Mouse (Mus musculus): ENCODE measurements at regions not wholly inside any gene's neighbourhood (a gene's known extent, or its start where the extent isn't known, plus 50 kb on each side); places are given as distances from the start of the nearest gene placed in this dataset.
A peak's percentile ranks its signal among the peaks of the same experiment; 100 is the strongest.

GRCm38 (mm10) chr9:41580067-41580466 lies 418.6 kb upstream of the Ubash3b start:
- H3K27me3 ChIP-seq, result no peaks in the 10 kb centered on the region
- peaks cover 31% of the 10 kb centered on the region for H3K4me1 ChIP-seq
- H3K4me2 ChIP-seq (replicated peaks), result peak overlapping the region; percentile 53
- H3K9ac ChIP-seq, result peak overlapping the region; percentile 83
- no peaks in the 10 kb centered on the region for H3K36me3 ChIP-seq
- H3K27ac ChIP-seq (replicated peaks), result peak overlapping the region; percentile 98
- WGBS, result 0% methylated on average over 4 of the region's 4 CpGs
- ATAC-seq (ENCODE audit: insufficient number of reproducible peaks, low FRiP score, low TSS enrichment, low read depth), result no peak
- peak overlapping the region; percentile 56 for H3K4me3 ChIP-seq (replicated peaks)
- H3K9me3 ChIP-seq (replicated peaks), result no peaks in the 10 kb centered on the region

DNA sequence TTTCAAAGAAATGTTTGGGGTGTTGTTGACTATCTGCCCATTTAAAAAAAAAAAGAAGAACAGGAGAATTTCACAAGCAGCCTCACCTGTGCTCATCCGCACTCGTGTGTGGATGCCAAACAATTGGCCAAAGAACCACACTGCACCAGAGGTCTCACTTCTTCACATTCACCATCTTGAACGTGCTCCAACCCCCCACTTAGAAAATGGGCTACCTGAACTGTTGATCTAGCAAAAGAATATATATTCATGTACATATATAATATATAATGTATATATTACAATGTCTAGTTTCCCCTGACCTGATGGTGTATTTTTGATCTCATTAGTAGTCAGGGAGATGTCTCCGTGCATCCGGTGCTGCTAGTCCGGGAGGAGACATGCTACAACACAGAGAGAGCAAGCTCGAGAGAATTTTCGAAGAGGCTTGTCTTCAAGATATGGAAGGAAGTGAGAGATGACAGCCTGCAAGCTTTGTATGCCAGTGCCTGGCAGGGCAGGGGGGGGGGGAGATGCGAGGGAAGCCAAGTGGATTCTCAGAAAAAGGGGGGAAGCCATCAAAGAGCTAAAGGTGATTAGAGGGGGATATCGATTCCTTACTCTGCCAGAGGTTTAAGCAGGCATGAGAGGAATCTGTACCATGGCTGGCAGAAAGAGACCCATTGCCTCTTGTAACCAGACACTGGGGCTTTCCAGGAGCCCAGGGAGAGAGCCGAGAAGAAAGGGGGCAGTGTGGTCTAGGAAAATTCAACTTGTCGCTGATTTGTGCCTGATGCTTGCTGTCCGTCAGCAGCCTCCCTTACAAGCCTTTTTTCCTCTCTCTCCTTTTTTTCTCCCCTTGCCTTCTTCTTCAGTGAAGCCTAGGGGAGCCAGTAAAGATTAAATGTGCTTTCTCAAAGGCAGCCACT lies 417.9 kb upstream of the Ubash3b start:
- no peaks in the 10 kb centered on the region for H3K9me3 ChIP-seq (replicated peaks)
- H3K27me3 ChIP-seq, result no peaks in the 10 kb centered on the region
- H3K4me3 ChIP-seq (replicated peaks), result peak overlapping the region; percentile 56
- no peaks in the 10 kb centered on the region for H3K36me3 ChIP-seq
- peaks cover 31% of the 10 kb centered on the region for H3K4me1 ChIP-seq
- 11% methylated on average over 13 of the region's 13 CpGs for WGBS
- H3K27ac ChIP-seq (replicated peaks), result peak overlapping the region; percentile 98
- peak overlapping the region; percentile 83 for H3K9ac ChIP-seq
- ATAC-seq (ENCODE audit: insufficient number of reproducible peaks, low FRiP score, low TSS enrichment, low read depth), result peak; percentile 63; the same call in 1 of the 2 replicates
- H3K4me2 ChIP-seq (replicated peaks), result peak overlapping the region; percentile 53

DNA sequence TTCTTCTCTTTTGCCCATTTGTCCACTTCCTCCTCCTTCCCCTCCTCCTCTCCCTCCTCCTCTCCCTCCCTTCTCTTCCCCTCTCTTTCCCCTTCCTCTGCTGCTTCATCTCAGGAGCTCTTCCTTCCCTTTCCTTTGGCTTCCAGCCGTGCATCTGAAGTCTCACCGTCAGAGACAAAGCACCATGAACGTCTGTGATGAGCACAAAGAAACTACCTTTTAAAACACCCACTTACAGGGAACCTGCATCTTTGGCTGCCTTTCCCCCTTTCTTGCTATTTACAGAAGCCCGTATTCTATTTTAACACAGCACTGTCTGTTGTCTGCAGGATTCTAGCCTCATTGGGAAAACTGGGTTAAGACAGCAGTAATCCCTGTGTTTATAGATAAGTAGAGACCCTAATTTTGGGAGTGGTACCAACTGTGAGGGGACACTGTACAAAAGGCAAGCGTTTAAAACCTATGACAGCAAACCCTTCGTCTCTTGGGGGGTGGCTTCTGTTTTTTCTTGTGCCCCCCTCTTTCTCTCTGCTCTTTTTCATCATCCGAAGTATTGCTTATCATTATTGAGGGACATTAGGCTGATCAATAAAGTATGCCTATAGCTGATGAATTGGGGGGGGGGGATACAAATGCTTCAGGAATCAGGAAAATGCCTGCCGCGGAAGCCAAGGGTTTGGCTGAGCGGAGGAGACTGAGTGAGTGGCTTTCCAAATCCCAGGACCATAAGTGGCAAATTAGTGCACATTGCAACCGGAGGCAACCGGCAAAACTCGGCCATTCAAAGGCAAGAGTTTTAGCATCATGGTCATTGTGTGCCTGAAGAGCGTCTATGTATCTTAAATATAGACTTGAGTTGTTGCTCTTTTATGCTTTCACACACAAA lies 417.0 kb upstream of the Ubash3b start:
- 0 out of 2 replicates have a peak overlapping the region, but pooled peaks have one; percentile 56 for H3K4me3 ChIP-seq (replicated peaks)
- H3K9me3 ChIP-seq (replicated peaks), result no peaks in the 10 kb centered on the region
- H3K27me3 ChIP-seq, result no peaks in the 10 kb centered on the region
- no peak overlapping the region for H3K9ac ChIP-seq
- H3K27ac ChIP-seq (replicated peaks), result peak overlapping the region; percentile 98
- no peaks in the 10 kb centered on the region for H3K36me3 ChIP-seq
- 47% methylated on average over 14 of the region's 14 CpGs for WGBS
- no peak for ATAC-seq (ENCODE audit: insufficient number of reproducible peaks, low FRiP score, low TSS enrichment, low read depth)
- H3K4me2 ChIP-seq (replicated peaks), result peak overlapping the region; percentile 53; the same call in 1 of the 2 replicates
- peaks cover 31% of the 10 kb centered on the region for H3K4me1 ChIP-seq

GRCm38 (mm10) chr9:41577760-41578159 lies 416.3 kb upstream of the Ubash3b start:
- WGBS, result 42% methylated on average over 1 of the region's 1 CpGs
- H3K9ac ChIP-seq, result no peak overlapping the region
- no peak overlapping the region for H3K4me3 ChIP-seq (replicated peaks)
- peaks cover 31% of the 10 kb centered on the region for H3K4me1 ChIP-seq
- H3K27me3 ChIP-seq, result no peaks in the 10 kb centered on the region
- no peak overlapping the region for H3K4me2 ChIP-seq (replicated peaks)
- no peak overlapping the region for H3K27ac ChIP-seq (replicated peaks)
- no peaks in the 10 kb centered on the region for H3K9me3 ChIP-seq (replicated peaks)
- ATAC-seq (ENCODE audit: insufficient number of reproducible peaks, low FRiP score, low TSS enrichment, low read depth), result no peak
- no peaks in the 10 kb centered on the region for H3K36me3 ChIP-seq

- Histone ChIP-seq H3K4me1 (peaks cover 31% of the 10 kb centered on the region), H3K27me3 (no peaks in the 10 kb centered on the region), H3K4me3 (replicated peaks) (no peak overlapping the region), H3K4me2 (replicated peaks) (no peak overlapping the region), H3K9me3 (replicated peaks) (no peaks in the 10 kb centered on the region), H3K9ac (no peak overlapping the region), H3K27ac (replicated peaks) (0 out of 2 replicates have a peak overlapping the region, but pooled peaks have one; percentile 22), H3K36me3 (no peaks in the 10 kb centered on the region)
- no peak for ATAC-seq (ENCODE audit: insufficient number of reproducible peaks, low FRiP score, low TSS enrichment, low read depth)
- WGBS, result 22% methylated on average over 5 of the region's 5 CpGs
Observed at GRCm38 (mm10) chr9:41575826-41576225, 414.3 kb upstream of the Ubash3b start.

GRCm38 (mm10) chr9:41570262-41570661 lies 408.8 kb upstream of the Ubash3b start:
- no peaks in the 10 kb centered on the region for H3K36me3 ChIP-seq
- no peak overlapping the region for H3K4me2 ChIP-seq (replicated peaks)
- H3K27ac ChIP-seq (replicated peaks), result no peak overlapping the region
- no peaks in the 10 kb centered on the region for H3K4me1 ChIP-seq
- H3K4me3 ChIP-seq (replicated peaks), result no peak overlapping the region
- no peaks in the 10 kb centered on the region for H3K27me3 ChIP-seq
- WGBS, result 80% methylated on average over 4 of the region's 4 CpGs
- ATAC-seq (ENCODE audit: insufficient number of reproducible peaks, low FRiP score, low TSS enrichment, low read depth), result no peak
- H3K9me3 ChIP-seq (replicated peaks), result no peaks in the 10 kb centered on the region
- no peak overlapping the region for H3K9ac ChIP-seq

DNA sequence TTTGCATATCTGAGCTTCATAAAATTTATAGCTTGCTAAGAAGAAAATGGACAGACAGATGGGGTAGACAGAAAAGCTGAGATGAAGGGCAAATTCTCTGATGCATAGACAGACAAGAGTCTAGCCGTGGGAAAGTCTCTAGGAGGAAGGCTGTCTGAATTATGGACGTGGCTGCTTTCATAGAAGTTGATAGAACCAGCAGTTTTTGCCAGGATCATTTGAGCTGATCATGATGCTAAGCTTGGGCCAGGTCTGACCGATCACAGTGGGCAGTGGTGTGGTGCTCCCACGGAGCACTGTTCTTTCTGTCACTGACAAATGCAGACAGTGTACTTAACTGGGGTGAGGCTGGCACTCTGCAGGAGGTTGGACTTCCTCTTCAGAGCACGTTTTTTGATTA lies 405.0 kb upstream of the Ubash3b start:
- Histone ChIP-seq H3K27ac (replicated peaks) (no peak overlapping the region), H3K4me3 (replicated peaks) (no peak overlapping the region), H3K36me3 (no peaks in the 10 kb centered on the region), H3K27me3 (no peaks in the 10 kb centered on the region), H3K4me2 (replicated peaks) (no peak overlapping the region), H3K9ac (no peak overlapping the region), H3K9me3 (replicated peaks) (no peaks in the 10 kb centered on the region), H3K4me1 (no peaks in the 10 kb centered on the region)
- ATAC-seq (ENCODE audit: insufficient number of reproducible peaks, low FRiP score, low TSS enrichment, low read depth), result no peak
- WGBS, result 75% methylated on average over 5 of the region's 5 CpGs

DNA sequence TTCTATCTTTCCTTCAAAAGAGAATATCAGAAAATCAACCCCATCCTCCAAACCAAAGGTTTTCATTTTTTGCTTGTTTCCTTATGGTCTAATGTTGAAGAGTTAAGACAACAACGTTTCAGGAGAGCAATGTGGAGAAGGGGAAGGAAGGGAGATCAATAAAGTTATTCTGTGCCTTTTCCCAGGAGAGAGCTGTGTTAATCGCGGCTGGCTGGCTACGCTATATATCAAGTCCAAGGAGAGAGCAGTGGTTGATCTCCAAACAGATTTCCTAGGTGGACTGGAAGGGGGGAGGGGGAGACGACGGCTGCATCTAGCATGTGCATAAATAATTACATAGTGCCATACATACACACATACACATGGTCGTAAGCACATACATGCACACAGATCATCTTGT lies 404.3 kb upstream of the Ubash3b start:
- 84% methylated on average over 7 of the region's 7 CpGs for WGBS
- no peak overlapping the region for H3K4me2 ChIP-seq (replicated peaks)

DNA sequence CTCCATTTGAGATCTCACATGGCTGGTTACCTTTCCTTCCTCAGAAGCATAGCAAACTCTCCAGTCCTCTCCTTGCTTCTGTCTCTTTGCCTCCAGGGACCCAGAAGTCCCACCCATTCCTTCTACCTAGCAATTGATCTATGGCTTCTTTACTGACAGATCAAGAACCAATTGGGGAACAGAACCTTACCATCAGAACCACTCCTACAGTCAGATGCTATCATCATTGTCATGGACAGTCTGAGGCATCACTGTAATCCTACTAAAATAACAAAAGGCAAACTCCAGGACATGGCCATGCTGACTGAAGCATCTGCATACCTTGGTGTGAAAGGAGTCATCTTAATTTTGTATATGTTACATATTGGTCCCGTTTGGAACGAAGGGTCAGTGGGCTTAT lies 401.9 kb upstream of the Ubash3b start:
- Histone ChIP-seq H3K4me1 (no peaks in the 10 kb centered on the region), H3K27me3 (no peaks in the 10 kb centered on the region), H3K4me2 (replicated peaks) (no peak overlapping the region), H3K4me3 (replicated peaks) (no peak overlapping the region), H3K9me3 (replicated peaks) (no peaks in the 10 kb centered on the region), H3K36me3 (0 out of 2 replicates have a peak, but pooled peaks cover 6% of the 10 kb centered on the region), H3K9ac (no peak overlapping the region), H3K27ac (replicated peaks) (no peak overlapping the region)
- WGBS, result 91% methylated on average over 2 of the region's 2 CpGs
- no peak for ATAC-seq (ENCODE audit: insufficient number of reproducible peaks, low FRiP score, low TSS enrichment, low read depth)

More for the DNA sequence above, 404.3 kb upstream of the Ubash3b start:
- no peak overlapping the region for H3K4me3 ChIP-seq (replicated peaks)
- H3K27ac ChIP-seq (replicated peaks), result no peak overlapping the region
- no peak overlapping the region for H3K9ac ChIP-seq
- H3K9me3 ChIP-seq (replicated peaks), result no peaks in the 10 kb centered on the region
- 0 out of 2 replicates have a peak, but pooled peaks cover 5% of the 10 kb centered on the region for H3K36me3 ChIP-seq
- no peaks in the 10 kb centered on the region for H3K27me3 ChIP-seq
- ATAC-seq (ENCODE audit: insufficient number of reproducible peaks, low FRiP score, low TSS enrichment, low read depth), result no peak
- no peaks in the 10 kb centered on the region for H3K4me1 ChIP-seq

DNA sequence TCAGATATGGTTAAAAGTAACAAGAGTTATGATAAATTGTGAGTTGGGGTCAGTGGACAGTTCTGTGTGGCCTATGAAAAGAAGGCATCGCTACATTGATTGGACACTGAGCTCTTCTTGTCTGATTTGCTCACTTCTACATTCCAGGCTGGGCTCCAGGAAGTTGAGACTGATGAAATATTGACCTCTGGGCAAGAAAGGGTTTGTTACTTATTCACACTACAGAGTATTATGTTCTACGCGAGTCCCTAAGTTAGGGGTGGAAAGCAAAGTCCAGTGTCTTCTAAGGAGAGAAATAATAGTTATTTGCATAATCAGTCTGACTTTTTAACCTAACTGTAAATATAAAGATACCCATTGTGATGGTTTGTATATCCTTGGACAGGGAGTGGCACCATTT lies 397.0 kb upstream of the Ubash3b start:
- no peaks in the 10 kb centered on the region for H3K4me1 ChIP-seq
- no peak overlapping the region for H3K4me2 ChIP-seq (replicated peaks)
- H3K4me3 ChIP-seq (replicated peaks), result no peak overlapping the region
- no peaks in the 10 kb centered on the region for H3K27me3 ChIP-seq
- ATAC-seq (ENCODE audit: insufficient number of reproducible peaks, low FRiP score, low TSS enrichment, low read depth), result no peak
- H3K27ac ChIP-seq (replicated peaks), result no peak overlapping the region
- no peak overlapping the region for H3K9ac ChIP-seq
- WGBS, result 91% methylated on average over 3 of the region's 3 CpGs
- H3K36me3 ChIP-seq, result 0 out of 2 replicates have a peak, but pooled peaks cover 6% of the 10 kb centered on the region
- no peaks in the 10 kb centered on the region for H3K9me3 ChIP-seq (replicated peaks)

DNA sequence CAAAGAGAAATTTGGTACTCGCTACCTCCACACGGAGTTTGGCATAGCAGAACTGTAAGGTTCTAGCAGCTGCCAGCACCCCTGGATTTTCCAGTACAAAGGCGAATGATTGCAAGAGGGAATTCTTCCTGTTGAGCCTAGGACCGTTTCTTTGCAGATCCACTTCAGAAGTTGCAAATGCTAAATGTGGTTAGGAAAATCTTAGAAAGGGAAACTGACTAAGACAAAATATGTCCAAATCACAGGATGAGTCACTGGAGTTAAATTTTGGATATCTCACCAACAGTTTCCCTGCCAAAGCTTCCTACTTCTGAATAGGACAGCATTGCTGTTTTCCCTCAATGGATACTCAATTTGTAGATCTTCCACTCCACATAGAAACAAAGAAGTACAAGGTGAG lies 395.4 kb upstream of the Ubash3b start:
- Histone ChIP-seq H3K36me3 (0 out of 2 replicates have a peak, but pooled peaks cover 6% of the 10 kb centered on the region), H3K27ac (replicated peaks) (no peak overlapping the region), H3K4me2 (replicated peaks) (no peak overlapping the region), H3K27me3 (no peaks in the 10 kb centered on the region), H3K4me3 (replicated peaks) (no peak overlapping the region), H3K9me3 (replicated peaks) (no peaks in the 10 kb centered on the region), H3K9ac (no peak overlapping the region), H3K4me1 (no peaks in the 10 kb centered on the region)
- 79% methylated on average over 4 of the region's 4 CpGs for WGBS
- no peak for ATAC-seq (ENCODE audit: insufficient number of reproducible peaks, low FRiP score, low TSS enrichment, low read depth)
